Mouse (Mus musculus) c-Kit-positive CD71-negative TER-119-negative erythroid progenitor cells, embryonic 14.5 days (primary cell): Measurements from ENCODE around the gene Kdm6b.

Source experiments
- DNase-seq: peaks from one replicate; pipeline ENCODE4 v3.0.0-alpha.2; 2013; ENCODE audit warnings: low read depth

The Kdm6b gene

GRCm38 (mm10) chr11:69386758-69387157 lies 26.7 kb downstream of the Kdm6b start:
- DNase-seq, result no peak

GRCm38 (mm10) chr11:69384979-69385378 lies 28.5 kb downstream of the Kdm6b start:
- DNase-seq, result no peak

- no peak for DNase-seq
These were observed 30.9 kb downstream of the Kdm6b start for GRCm38 (mm10) chr11:69382478-69383105.

- DNase-seq, result no peak
These were observed 32.1 kb downstream of the Kdm6b start for GRCm38 (mm10) chr11:69381356-69381755.

GRCm38 (mm10) chr11:69379600-69379999 lies 33.9 kb downstream of the Kdm6b start:
- no peak for DNase-seq

- DNase-seq, result no peak
These were observed 35.7 kb downstream of the Kdm6b start for GRCm38 (mm10) chr11:69377766-69378165.

- DNase-seq, result no peak
These were observed 37.8 kb downstream of the Kdm6b start for GRCm38 (mm10) chr11:69375646-69376045.

- no peak for DNase-seq
These were observed 40.1 kb downstream of the Kdm6b start for GRCm38 (mm10) chr11:69373223-69373965.

GRCm38 (mm10) chr11:69372780-69373170 lies 40.7 kb downstream of the Kdm6b start:
- no peak for DNase-seq

GRCm38 (mm10) chr11:69372056-69372779 lies 41.3 kb downstream of the Kdm6b start:
- no peak for DNase-seq

- DNase-seq, result no peak
These were observed 41.9 kb downstream of the Kdm6b start for GRCm38 (mm10) chr11:69371601-69372000.

GRCm38 (mm10) chr11:69370817-69371215 lies 42.7 kb downstream of the Kdm6b start:
- no peak for DNase-seq

GRCm38 (mm10) chr11:69369990-69370816 lies 43.3 kb downstream of the Kdm6b start:
- no peak for DNase-seq

GRCm38 (mm10) chr11:69369215-69369989 lies 44.1 kb downstream of the Kdm6b start, which contains the start of gene Chd3:
Chd3 (minus strand) TSS chr11:69369406.
- no peak for DNase-seq

GRCm38 (mm10) chr11:69368356-69369214 lies 44.9 kb downstream of the Kdm6b start:
- no peak for DNase-seq

- DNase-seq, result no peak
These were observed 45.7 kb downstream of the Kdm6b start for GRCm38 (mm10) chr11:69367616-69368355.

GRCm38 (mm10) chr11:69366855-69367615 lies 46.4 kb downstream of the Kdm6b start:
- no peak for DNase-seq

- peak; percentile 40 for DNase-seq
These were observed 47.2 kb downstream of the Kdm6b start for GRCm38 (mm10) chr11:69366157-69366854.
